Mouse (Mus musculus) ES-E14 (cell line): ENCODE measurements around the gene Timm50. TPM values are rescaled to one million over a fixed set of nuclear protein-coding genes. Genes with fewer than 3 reads are reported as not detected.

ENCODE experiments used
- DNase-seq: peaks from one replicate; pipeline ENCODE4 v3.0.0-alpha.2; 2013; ENCODE audit warnings: low read depth, low spot score
- H3K27ac ChIP-seq: 2 replicates; pipeline ENCODE4 v1.5.1; 2012; ENCODE audit warnings: low read depth, mild to moderate bottlenecking, low read length, moderate library complexity, mixed read lengths; ENCODE audit not compliant: poor library complexity, insufficient read depth, severe bottlenecking
- H3K36me3 ChIP-seq: 2 replicates; pipeline ENCODE4 v1.6.1; 2012; ENCODE audit warnings: mild to moderate bottlenecking, low read length, moderate library complexity, mixed read lengths; ENCODE audit not compliant: control insufficient read depth, poor library complexity, insufficient read depth, severe bottlenecking
- H3K4me1 ChIP-seq, 2 experiments: fragments of 150-350 bp in 1 of 2; sonication (generic) in 1 of 2; 2 replicates each; pipeline ENCODE4 v1.6.1; 2012; ENCODE audit warnings: low read length in 2 of 2, mild to moderate bottlenecking in 1 of 2, mixed read lengths in 1 of 2; ENCODE audit not compliant: control insufficient read depth in 2 of 2, insufficient read depth in 2 of 2, poor library complexity in 1 of 2
- H3K4me3 ChIP-seq, 2 experiments: fragments of 150-350 bp in 1 of 2; sonication (generic) in 1 of 2; 2 replicates each; pipeline ENCODE4 v1.5.1; 2012; ENCODE audit warnings: low read length in 2 of 2, low read depth in 1 of 2, mild to moderate bottlenecking in 1 of 2, mixed read lengths in 1 of 2; ENCODE audit not compliant: insufficient read depth in 1 of 2, poor library complexity in 1 of 2, severe bottlenecking in 1 of 2
- H3K9ac ChIP-seq: 2 replicates; pipeline ENCODE4 v1.6.1; 2012; ENCODE audit warnings: low read depth, mild to moderate bottlenecking, low read length, mixed read lengths; ENCODE audit not compliant: poor library complexity, insufficient read depth, severe bottlenecking
- H3K9me3 ChIP-seq: fragments of 150-350 bp; sonication (generic); 2 replicates; pipeline ENCODE4 v1.6.1; 2012; ENCODE audit warnings: low read depth, mild to moderate bottlenecking, low read length; ENCODE audit not compliant: control insufficient read depth, insufficient read depth
- CHD2 ChIP-seq: IDR thresholded peaks from 2 replicates; pipeline ENCODE4 v1.6.1; 2014; ENCODE audit warnings: mild to moderate bottlenecking, low read depth, low read length, inconsistent platforms
- HCFC1 ChIP-seq: IDR thresholded peaks from 2 replicates; pipeline ENCODE4 v1.6.1; 2012; ENCODE audit warnings: low read length, inconsistent platforms, borderline replicate concordance; ENCODE audit not compliant: insufficient read depth
- MAFK ChIP-seq: IDR thresholded peaks from 2 replicates; pipeline ENCODE4 v1.6.1; 2014; ENCODE audit warnings: mild to moderate bottlenecking, low read depth, low read length, inconsistent platforms; ENCODE audit not compliant: insufficient read depth
- ZC3H11A ChIP-seq: IDR thresholded peaks from 2 replicates; pipeline ENCODE4 v1.6.1; 2012; ENCODE audit warnings: low read depth, mild to moderate bottlenecking, inconsistent platforms, low read length, borderline replicate concordance
- ZNF384 ChIP-seq: IDR thresholded peaks from 2 replicates; pipeline ENCODE4 v1.6.1; 2012; ENCODE audit warnings: low read depth, low read length, inconsistent platforms
- in situ Hi-C, 2 experiments: fragments of 600-800 bp; cut with MboI; formaldehyde crosslinking; loops; one replicate each; pipeline ENCODE4 v1.15.1; 2025; ENCODE audit warnings: low sequenced_read_pairs in 2 of 2, inconsistent platforms in 1 of 2; ENCODE audit not compliant: unreplicated experiment in 2 of 2
- total RNA-seq: library from RNA; depleted of rRNA; stranded (reverse); fragments of 300-350 nt; gene quantifications from 2 replicates; pipeline ENCODE4 v1.2.3, GENCODE M21; 2012

Gene Timm50
- total RNA-seq, 1 experiment = 124 TPM

DNA sequence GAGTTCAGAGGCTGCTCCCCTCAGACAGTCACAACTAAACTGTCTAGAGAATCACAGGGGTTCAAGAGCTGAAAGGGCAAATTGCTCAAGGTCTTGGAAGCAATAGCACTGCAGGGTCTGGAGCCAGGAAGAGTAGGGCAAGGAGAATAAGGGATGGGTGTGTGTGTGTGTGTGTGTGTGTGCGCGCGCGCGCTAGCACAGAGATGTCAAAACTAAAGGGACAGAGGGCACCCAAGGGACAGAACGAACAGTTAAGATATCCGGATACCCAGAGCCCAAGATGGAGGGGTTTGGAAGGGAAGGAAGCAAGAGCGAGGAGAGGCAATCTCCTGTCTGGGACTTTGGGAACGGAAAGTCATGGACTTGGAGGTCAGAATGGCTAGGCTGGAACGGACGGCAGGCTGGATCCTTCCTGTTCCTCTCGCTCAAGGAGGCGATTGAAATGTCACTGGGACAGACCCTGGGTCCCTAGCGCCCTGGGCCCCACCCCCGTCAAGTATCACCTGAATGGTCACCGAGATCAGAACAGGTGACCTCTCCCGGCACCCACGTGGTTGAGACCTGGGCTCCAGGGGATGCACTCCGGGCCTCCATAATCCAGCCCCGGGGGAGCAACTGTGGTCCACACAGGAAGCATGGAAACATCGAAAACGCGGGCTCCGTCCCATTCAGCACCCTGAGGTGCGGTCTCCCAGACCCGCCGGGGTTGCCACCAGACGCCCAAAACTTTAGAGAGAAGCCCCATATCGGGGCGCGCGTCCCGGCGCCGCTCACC is 534 bp downstream of the Timm50 start:
- peak overlapping the region; percentile 97 for H3K9ac ChIP-seq
- peak overlapping the region; percentile 97 to 100 for H3K4me3 ChIP-seq
- TF ChIP-seq HCFC1 (no peak), ZNF384 (no peak), MAFK (no peak), ZC3H11A (no peak), CHD2 (no peak)
- in situ Hi-C loops = no loop called here
- H3K4me1 ChIP-seq = peaks cover 2 to 4% of the 10 kb centered on the region in 2 experiments
- no peaks in the 10 kb centered on the region for H3K9me3 ChIP-seq
- peak overlapping the region; percentile 76 for H3K27ac ChIP-seq
- peak; percentile 31 for DNase-seq
- peaks cover 52% of the 10 kb centered on the region for H3K36me3 ChIP-seq

DNA sequence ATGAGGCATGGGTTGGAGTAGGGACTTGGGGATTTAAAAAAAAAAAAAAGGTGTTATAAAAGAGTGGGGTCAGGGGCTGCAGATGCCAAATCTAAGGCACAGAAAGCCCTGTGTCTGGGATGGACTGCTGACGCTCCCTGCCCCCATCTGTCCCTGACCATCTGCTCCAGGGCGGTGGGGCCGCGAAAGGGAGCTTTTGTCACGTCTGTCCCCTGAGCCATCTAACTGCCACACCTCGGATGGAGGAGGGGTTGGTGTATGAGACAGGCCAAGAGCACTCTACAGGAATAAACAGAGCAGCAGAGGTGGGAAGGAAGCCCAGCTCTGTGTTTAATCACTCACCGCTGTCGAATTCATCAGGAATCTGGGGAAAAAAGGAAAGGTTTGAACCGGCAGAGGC is 2.1 kb downstream of the Timm50 start:
- TF ChIP-seq CHD2 = no peak
- TF ChIP-seq MAFK = no peak
- TF ChIP-seq ZNF384 = no peak
- TF ChIP-seq HCFC1 = no peak
- TF ChIP-seq ZC3H11A = no peak
- Histone ChIP-seq H3K36me3 (peaks cover 48% of the 10 kb centered on the region), H3K9ac (no peak overlapping the region; the same call in 1 of the 2 replicates), H3K4me1 (peaks cover 2 to 4% of the 10 kb centered on the region in 2 experiments), H3K4me3 (no peak overlapping the region), H3K9me3 (no peaks in the 10 kb centered on the region), H3K27ac (no peak overlapping the region)
- DNase-seq = no peak
- in situ Hi-C loops = no loop called here

DNA sequence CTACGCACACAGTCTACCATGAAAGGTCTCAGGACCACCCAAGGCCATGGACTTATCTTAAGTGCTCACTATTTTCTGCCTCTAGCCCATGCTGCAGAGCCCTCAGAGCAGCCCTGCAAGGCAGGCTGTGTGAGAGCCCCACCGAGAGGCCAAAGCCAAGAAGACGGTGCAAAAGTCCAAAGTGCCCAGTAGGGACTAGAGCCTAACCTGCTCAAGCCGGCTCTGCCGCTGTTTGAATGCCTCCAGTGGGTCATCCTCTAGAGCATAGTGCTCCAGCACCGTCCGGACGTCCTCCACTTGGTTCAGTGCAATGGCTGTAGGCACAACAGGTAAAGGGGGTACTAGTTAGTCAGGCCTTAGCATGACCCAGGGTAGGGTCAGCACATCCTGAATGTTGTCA is 5.7 kb downstream of the Timm50 start:
- no peak overlapping the region for H3K4me3 ChIP-seq
- peaks cover 2 to 4% of the 10 kb centered on the region in 2 experiments for H3K4me1 ChIP-seq
- no peaks in the 10 kb centered on the region for H3K9me3 ChIP-seq
- no peak overlapping the region for H3K27ac ChIP-seq
- no peak overlapping the region for H3K9ac ChIP-seq
- in situ Hi-C loops = no loop called here
- peaks cover 45% of the 10 kb centered on the region for H3K36me3 ChIP-seq
- TF ChIP-seq ZNF384 (no peak), CHD2 (no peak), ZC3H11A (no peak), HCFC1 (no peak), MAFK (no peak)
- no peak for DNase-seq

DNA sequence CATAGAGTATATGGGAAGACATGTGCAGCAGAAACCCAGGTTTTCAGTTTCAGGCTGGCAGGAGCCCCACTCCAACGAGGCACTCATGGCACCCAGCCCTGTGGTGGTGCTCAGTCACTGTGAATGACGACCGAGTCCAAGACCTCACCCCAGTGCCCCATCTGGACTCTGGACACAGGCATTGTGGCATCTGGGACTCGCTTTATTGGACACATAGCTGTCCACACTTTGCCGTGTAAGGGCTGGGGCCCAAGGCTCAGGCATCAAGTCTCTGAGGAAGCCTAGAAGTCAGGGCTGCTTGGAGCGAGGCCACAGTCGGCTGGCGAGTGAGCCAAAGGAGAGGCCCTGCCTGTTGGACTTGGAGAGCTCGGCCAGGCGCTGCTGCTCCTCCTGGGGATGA is 6.2 kb downstream of the Timm50 start:
- H3K4me1 ChIP-seq = peaks cover 2% of the 10 kb centered on the region in 2 experiments
- in situ Hi-C loops = no loop called here
- H3K36me3 ChIP-seq = peaks cover 45% of the 10 kb centered on the region
- no peak overlapping the region for H3K4me3 ChIP-seq
- H3K27ac ChIP-seq = no peak overlapping the region
- DNase-seq = no peak
- no peak overlapping the region for H3K9ac ChIP-seq
- H3K9me3 ChIP-seq = no peaks in the 10 kb centered on the region
- TF ChIP-seq ZNF384 = no peak
- TF ChIP-seq MAFK = no peak
- no peak for TF ChIP-seq HCFC1
- no peak for TF ChIP-seq CHD2
